Mouse (Mus musculus) lung, embryonic 14.5 days (tissue): ENCODE measurements around the gene E2f4. TPM values are rescaled to one million over a fixed set of nuclear protein-coding genes. Genes with fewer than 3 reads are reported as not detected.

Experiments used
- ATAC-seq: fragments of 200-750 bp; cut with Nextera tagmentation; 2 replicates; pipeline ENCODE4 v1.8.0; 2017; ENCODE audit warnings: mild to moderate bottlenecking, moderate TSS enrichment, moderate library complexity; ENCODE audit not compliant: insufficient read depth
- DNase-seq: peaks from one replicate; pipeline ENCODE4 v3.0.0-alpha.2; 2015
- H3K27ac ChIP-seq: fragments of 300-500 bp; sonication (generic); 2 replicates; pipeline ENCODE4 v1.5.1; 2014; ENCODE audit warnings: low read depth, mild to moderate bottlenecking, moderate library complexity
- H3K27me3 ChIP-seq: fragments of 300-500 bp; sonication (generic); 2 replicates; pipeline ENCODE4 v1.6.1; 2014; ENCODE audit warnings: low read length, control low read depth; ENCODE audit not compliant: insufficient read depth
- H3K36me3 ChIP-seq: fragments of 300-500 bp; sonication (generic); 2 replicates; pipeline ENCODE4 v1.6.1; 2014; ENCODE audit warnings: control low read depth; ENCODE audit not compliant: insufficient read depth
- H3K4me1 ChIP-seq: fragments of 300-500 bp; sonication (generic); 2 replicates; pipeline ENCODE4 v1.6.1; 2014; ENCODE audit warnings: antibody characterized with exemption, control low read depth; ENCODE audit not compliant: insufficient read depth
- H3K4me2 ChIP-seq: fragments of 300-500 bp; sonication (generic); 2 replicates; pipeline ENCODE4 v1.6.1; 2014; ENCODE audit warnings: mild to moderate bottlenecking
- H3K4me3 ChIP-seq: fragments of 300-500 bp; sonication (generic); 2 replicates; pipeline ENCODE4 v1.5.1; 2014; ENCODE audit warnings: low read depth, low read length
- H3K9ac ChIP-seq: fragments of 300-500 bp; sonication (generic); 2 replicates; pipeline ENCODE4 v1.6.1; 2014
- H3K9me3 ChIP-seq: fragments of 300-500 bp; sonication (generic); 2 replicates; pipeline ENCODE4 v1.6.1; 2016; ENCODE audit warnings: low read depth, low read length, control low read depth
- CTCF ChIP-seq: IDR thresholded peaks from 2 replicates; pipeline ENCODE4 v1.5.1; 2016; ENCODE audit warnings: antibody characterized with exemption, low read depth
- WGBS: fragments of 180-500 bp; shearing (Covaris S2); extraction: QIAGEN DNeasy Blood & Tissue Kit; methylation state at CpG from one replicate; pipeline ENCODE4 v1.1.7; 2014; 5-methylcytosine and 5-hydroxymethylcytosine counted together
- polyA plus RNA-seq: library from polyadenylated mRNA; unstranded; fragments of >200 nt; fragmentation: Nextera tagmentation; extraction: Ambion mirVana; gene quantifications from 2 replicates; pipeline ENCODE4 v1.2.1, GENCODE M21; 2014

E2f4 gene
- polyA plus RNA-seq, 1 experiment from 2014 or later = 112 TPM

DNA sequence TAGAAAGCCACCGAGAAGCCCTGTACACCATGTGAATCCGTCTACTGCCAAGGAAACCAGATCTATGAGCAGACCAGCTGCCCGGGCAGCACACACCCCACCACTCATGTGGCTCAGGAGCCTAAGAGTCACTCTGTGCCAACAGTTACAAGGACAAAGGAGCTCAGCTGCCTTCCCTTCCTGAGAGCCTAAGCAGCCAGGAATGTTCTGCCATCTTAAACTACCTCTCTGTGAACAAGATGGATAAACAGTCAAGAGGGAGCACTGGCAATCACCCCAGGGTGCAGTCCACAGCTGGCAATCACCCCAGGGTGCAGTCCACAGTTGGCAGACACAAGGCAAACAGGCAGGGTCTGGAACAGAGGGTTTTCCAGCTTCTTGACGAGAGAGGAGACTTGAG is 20.5 kb downstream of the E2f4 start:
- Histone ChIP-seq H3K36me3 (peaks cover 56% of the 10 kb centered on the region), H3K4me3 (no peak overlapping the region), H3K27ac (no peak overlapping the region), H3K27me3 (no peaks in the 10 kb centered on the region), H3K9ac (no peak overlapping the region), H3K4me2 (no peak overlapping the region), H3K9me3 (no peaks in the 10 kb centered on the region), H3K4me1 (no peaks in the 10 kb centered on the region)
- no peak for TF ChIP-seq CTCF
- ATAC-seq = no peak
- 87% methylated on average over 4 of the region's 4 CpGs for WGBS
- DNase-seq = no peak

DNA sequence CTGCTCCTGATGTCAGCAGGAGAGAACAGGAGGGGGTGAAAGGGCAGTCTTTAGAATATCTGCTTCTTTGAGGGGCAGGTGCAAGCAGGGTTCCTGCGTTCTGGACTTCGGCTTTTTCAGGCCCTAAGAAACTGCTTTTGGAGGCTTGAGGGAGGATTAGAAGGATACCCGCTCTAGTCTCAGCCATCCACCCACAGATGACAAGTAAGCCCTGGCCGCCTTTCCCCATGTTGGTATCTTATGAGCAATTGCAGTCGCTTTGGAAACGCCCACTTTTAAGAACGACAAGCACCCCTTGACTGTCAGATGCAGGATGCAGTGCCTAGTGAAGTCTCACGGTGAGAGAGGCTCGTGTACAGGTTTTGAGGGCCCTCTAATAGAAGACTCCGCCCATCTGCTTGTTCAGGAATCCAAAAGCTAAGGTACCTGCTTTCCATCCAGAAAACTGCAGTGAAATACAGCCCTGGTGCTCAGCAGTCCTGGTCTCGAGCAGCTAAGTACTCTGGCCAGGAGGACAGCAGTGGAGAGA is 21.3 kb downstream of the E2f4 start:
- Histone ChIP-seq H3K9ac (no peak overlapping the region), H3K36me3 (peaks cover 52% of the 10 kb centered on the region), H3K27me3 (no peaks in the 10 kb centered on the region), H3K4me3 (no peak overlapping the region), H3K4me2 (no peak overlapping the region), H3K4me1 (no peaks in the 10 kb centered on the region), H3K9me3 (no peaks in the 10 kb centered on the region), H3K27ac (no peak overlapping the region)
- no peak for DNase-seq
- ATAC-seq = no peak
- 75% methylated on average over 11 of the region's 11 CpGs for WGBS
- TF ChIP-seq CTCF = no peak

- Histone ChIP-seq H3K4me2 (no peak overlapping the region; the same call in 1 of the 2 replicates), H3K4me3 (no peak overlapping the region), H3K9ac (no peak overlapping the region), H3K4me1 (peaks cover 13% of the 10 kb centered on the region; the same call in 1 of the 2 replicates), H3K36me3 (peaks cover 37% of the 10 kb centered on the region), H3K9me3 (no peaks in the 10 kb centered on the region), H3K27ac (no peak overlapping the region), H3K27me3 (no peaks in the 10 kb centered on the region)
- 86% methylated on average over 4 of the region's 4 CpGs for WGBS
- ATAC-seq (no peak), DNase-seq (no peak)
- TF ChIP-seq CTCF = no peak
These were observed 25.7 kb downstream of the E2f4 start for GRCm38 (mm10) chr8:105323183-105323582.

DNA sequence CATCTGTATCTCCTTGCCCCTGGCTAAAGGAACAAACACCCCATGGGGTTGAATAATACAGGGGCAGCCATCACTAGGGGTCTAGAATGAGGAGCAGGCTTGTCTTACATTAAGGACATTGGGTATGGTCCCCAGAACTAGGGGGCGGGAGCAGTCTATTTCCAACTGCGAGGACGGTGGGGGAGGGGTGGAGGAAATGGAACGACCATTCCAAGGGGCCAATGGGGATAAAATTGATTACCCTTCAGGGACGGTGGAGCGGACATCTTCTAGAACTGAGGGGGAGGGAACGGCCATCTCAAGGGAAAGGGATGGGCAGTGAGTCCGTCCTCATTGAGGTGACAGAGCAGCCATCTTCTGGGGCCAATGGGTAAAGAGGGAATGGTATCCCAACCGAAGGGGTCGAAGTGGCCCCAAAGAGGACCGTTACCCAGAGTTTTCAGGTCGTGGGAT is 28.2 kb downstream of the E2f4 start:
- Histone ChIP-seq H3K4me3 (peak overlapping the region; percentile 83), H3K9me3 (no peaks in the 10 kb centered on the region), H3K27ac (0 out of 2 replicates have a peak overlapping the region, but pooled peaks have one; percentile 50), H3K4me1 (peaks cover 13% of the 10 kb centered on the region; the same call in 1 of the 2 replicates), H3K4me2 (peak overlapping the region; percentile 80), H3K27me3 (no peaks in the 10 kb centered on the region), H3K36me3 (peaks cover 47% of the 10 kb centered on the region), H3K9ac (peak overlapping the region; percentile 69)
- ATAC-seq = peak; percentile 57
- no peak for TF ChIP-seq CTCF
- under 1% methylated on average over 12 of the region's 12 CpGs for WGBS
- DNase-seq = peak; percentile 56

DNA sequence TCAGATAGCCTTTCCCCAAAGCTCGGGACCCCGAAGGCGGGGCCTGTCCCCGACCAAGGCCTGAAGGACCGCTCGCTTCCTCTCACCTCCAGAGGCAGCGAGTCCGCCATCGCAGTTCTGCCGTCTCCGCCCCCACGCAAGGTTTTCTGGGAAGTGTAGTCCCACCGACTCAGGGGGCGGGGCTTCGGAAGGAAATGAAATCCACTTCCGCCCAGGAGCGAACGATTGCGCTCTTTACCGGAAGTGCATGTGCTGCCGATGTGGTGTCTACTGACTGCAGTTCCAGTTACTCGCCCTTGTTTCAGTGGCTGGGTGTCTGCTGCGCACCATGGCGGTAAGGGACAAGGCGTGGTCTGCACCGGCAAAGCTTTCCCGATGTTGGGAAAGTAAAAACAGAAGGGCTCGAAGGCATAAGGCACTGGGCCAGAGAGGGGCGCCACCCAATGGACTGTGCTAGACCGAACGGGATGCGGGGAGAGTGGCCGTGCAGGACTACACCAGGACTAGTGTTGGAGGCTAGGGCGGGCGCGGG is 28.7 kb downstream of the E2f4 start, which contains the start of the genes Lrrc29 and Tmem208:
Gene Lrrc29, minus strand, starts transcription at position 138 of the 532 bp plus-strand sequence.
Gene Tmem208, plus strand, starts transcription at position 214 of the 532 bp plus-strand sequence.
- H3K9me3 ChIP-seq = no peaks in the 10 kb centered on the region
- H3K4me2 ChIP-seq = peak within 1 kb of the TSS; percentile 80
- H3K4me1 ChIP-seq = peaks cover 13% of the 10 kb centered on the region; the same call in 1 of the 2 replicates
- peak within 1 kb of the TSS; percentile 83 for H3K4me3 ChIP-seq
- WGBS = under 1% methylated on average over 36 of the region's 36 CpGs
- TF ChIP-seq CTCF = peak; percentile 70
- ATAC-seq = peak; percentile 92
- peak; percentile 99 for DNase-seq
- no peaks in the 10 kb centered on the region for H3K27me3 ChIP-seq
- H3K9ac ChIP-seq = peak within 1 kb of the TSS; percentile 69
- peaks cover 52% of the 10 kb centered on the region for H3K36me3 ChIP-seq
- peak within 1 kb of the TSS; percentile 80 for H3K27ac ChIP-seq

GRCm38 (mm10) chr8:105326968-105327367 is 29.5 kb downstream of the E2f4 start:
- peaks cover 13% of the 10 kb centered on the region; the same call in 1 of the 2 replicates for H3K4me1 ChIP-seq
- H3K27me3 ChIP-seq = no peaks in the 10 kb centered on the region
- peak overlapping the region; percentile 83 for H3K4me3 ChIP-seq
- peaks cover 55% of the 10 kb centered on the region for H3K36me3 ChIP-seq
- no peak for TF ChIP-seq CTCF
- DNase-seq (no peak), ATAC-seq (no peak)
- WGBS = 35% methylated on average over 6 of the region's 6 CpGs
- H3K9me3 ChIP-seq = no peaks in the 10 kb centered on the region
- peak overlapping the region; percentile 80 for H3K4me2 ChIP-seq
- peak overlapping the region; percentile 69 for H3K9ac ChIP-seq
- H3K27ac ChIP-seq = peak overlapping the region; percentile 80; the same call in 1 of the 2 replicates

DNA sequence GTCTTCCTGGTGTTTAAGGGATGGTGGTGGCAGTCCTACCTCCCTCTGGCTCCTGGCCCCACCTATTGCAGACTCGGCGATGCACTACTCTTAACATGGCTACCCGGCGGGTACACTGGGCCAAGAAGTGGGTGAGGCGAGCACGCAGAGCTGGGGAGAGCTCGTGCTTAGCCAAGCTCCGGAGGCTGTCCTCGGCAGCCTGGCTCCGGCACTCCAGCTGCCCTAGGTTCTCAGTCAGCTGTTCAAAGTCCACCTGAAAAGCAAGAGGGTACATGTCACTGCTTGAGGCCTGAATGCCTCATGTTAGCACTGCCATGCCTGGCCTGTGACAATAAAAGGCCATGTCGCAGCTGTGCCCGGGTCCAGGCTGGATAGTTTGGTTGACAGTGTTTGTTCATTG is 32.9 kb downstream of the E2f4 start:
- DNase-seq = no peak
- Histone ChIP-seq H3K27ac (no peak overlapping the region), H3K9ac (no peak overlapping the region), H3K9me3 (no peaks in the 10 kb centered on the region), H3K4me2 (no peak overlapping the region), H3K36me3 (peaks cover 80% of the 10 kb centered on the region), H3K27me3 (no peaks in the 10 kb centered on the region), H3K4me3 (no peak overlapping the region), H3K4me1 (peaks cover 8% of the 10 kb centered on the region; the same call in 1 of the 2 replicates)
- 92% methylated on average over 12 of the region's 12 CpGs for WGBS
- TF ChIP-seq CTCF = no peak
- ATAC-seq = no peak
